Mouse (Mus musculus): Measurements from ENCODE around the gene Rabgap1l.

Rabgap1l gene

GRCm38 (mm10) chr1:160176903-160177302, 616.1 kb downstream of the Rabgap1l start:
- DNase-seq (ENCODE audit: low spot score): no peak
